Mouse (Mus musculus): ENCODE results near the gene Prl2c2. TPM values are rescaled to one million over a fixed set of nuclear protein-coding genes. Genes with fewer than 3 reads are reported as not detected.

The Prl2c2 gene
- total RNA-seq (2023) = not detected

GRCm38 (mm10) chr13:13005283-13005682 is at the start of gene Prl2c2:
Gene Prl2c2 (minus strand): TSS chr13:13005383.

Other genes with a start within 250 kb of the Prl2c2 start
- not detected for gene Prl2c3, start 205.3 kb downstream of the Prl2c2 start, total RNA-seq (2023)
- gene Prl2c5, start 177.3 kb upstream of the Prl2c2 start, total RNA-seq (2023) = not detected